Mouse (Mus musculus) embryonic facial prominence, embryonic 11.5 days (tissue): ENCODE data around the gene Hist2h3c1. TPM values are rescaled to one million over a fixed set of nuclear protein-coding genes. Genes with fewer than 3 reads are reported as not detected.
"Not testable (repeated sequence)": the region's sequence is repeated elsewhere in the genome, so short reads cannot be mapped to it uniquely, and the experiment has no call there.

Source experiments
- ATAC-seq: fragments of 200-750 bp; cut with Nextera tagmentation; replicated peaks from 2 replicates; pipeline ENCODE4 v1.8.0; 2017; ENCODE audit warnings: low read depth; ENCODE audit not compliant: insufficient number of reproducible peaks, low FRiP score, low TSS enrichment
- DNase-seq: peaks from one replicate; pipeline ENCODE4 v3.0.0-alpha.2; 2015; ENCODE audit warnings: low spot score
- H3K27ac ChIP-seq: fragments of 300-500 bp; sonication (generic); replicated peaks from 2 replicates; pipeline ENCODE4 v1.5.1; 2014; ENCODE audit warnings: mild to moderate bottlenecking, low read depth, low read length, control low read depth
- H3K27me3 ChIP-seq: fragments of 300-500 bp; sonication (generic); 2 replicates; pipeline ENCODE4 v1.6.1; 2014; ENCODE audit warnings: mild to moderate bottlenecking, low read length, moderate library complexity, mixed read lengths; ENCODE audit not compliant: control insufficient read depth, insufficient read depth
- H3K36me3 ChIP-seq: fragments of 300-500 bp; sonication (generic); replicated peaks from 2 replicates; pipeline ENCODE4 v1.6.1; 2014; ENCODE audit warnings: low read depth, mild to moderate bottlenecking, low read length, moderate library complexity, mixed read lengths; ENCODE audit not compliant: control insufficient read depth, insufficient read depth
- H3K4me1 ChIP-seq: fragments of 300-500 bp; sonication (generic); 2 replicates; pipeline ENCODE4 v1.6.1; 2014; ENCODE audit warnings: low read length, mixed read lengths; ENCODE audit not compliant: control insufficient read depth, insufficient read depth
- H3K4me2 ChIP-seq: fragments of 300-500 bp; sonication (generic); 2 replicates; pipeline ENCODE4 v1.6.1; 2014; ENCODE audit warnings: low read depth, mild to moderate bottlenecking, control low read depth, low read length, moderate library complexity
- H3K4me3 ChIP-seq: fragments of 300-500 bp; sonication (generic); 2 replicates; pipeline ENCODE4 v1.5.1; 2014; ENCODE audit warnings: low read depth, low read length, control low read depth
- H3K9ac ChIP-seq: fragments of 300-500 bp; sonication (generic); replicated peaks from 2 replicates; pipeline ENCODE4 v1.6.1; 2014; ENCODE audit warnings: mild to moderate bottlenecking, control low read depth, low read length
- H3K9me3 ChIP-seq: fragments of 300-500 bp; sonication (generic); replicated peaks from 2 replicates; pipeline ENCODE4 v1.6.1; 2016; ENCODE audit warnings: mild to moderate bottlenecking, low read length, inconsistent platforms, mixed read lengths; ENCODE audit not compliant: control insufficient read depth
- WGBS: fragments of 180-500 bp; shearing (Covaris S2); extraction: QIAGEN DNeasy Blood & Tissue Kit; methylation state at CpG from one replicate; pipeline ENCODE4 v1.1.7; 2014; 5-methylcytosine and 5-hydroxymethylcytosine counted together
- polyA plus RNA-seq: library from polyadenylated mRNA; unstranded; fragments of >200 nt; fragmentation: Nextera tagmentation; extraction: Ambion mirVana; gene quantifications from 2 replicates; pipeline ENCODE4 v1.2.1, GENCODE M21; 2014

Hist2h3c1 gene
- polyA plus RNA-seq, 1 experiment from 2014 or later, result 0.50 TPM

DNA sequence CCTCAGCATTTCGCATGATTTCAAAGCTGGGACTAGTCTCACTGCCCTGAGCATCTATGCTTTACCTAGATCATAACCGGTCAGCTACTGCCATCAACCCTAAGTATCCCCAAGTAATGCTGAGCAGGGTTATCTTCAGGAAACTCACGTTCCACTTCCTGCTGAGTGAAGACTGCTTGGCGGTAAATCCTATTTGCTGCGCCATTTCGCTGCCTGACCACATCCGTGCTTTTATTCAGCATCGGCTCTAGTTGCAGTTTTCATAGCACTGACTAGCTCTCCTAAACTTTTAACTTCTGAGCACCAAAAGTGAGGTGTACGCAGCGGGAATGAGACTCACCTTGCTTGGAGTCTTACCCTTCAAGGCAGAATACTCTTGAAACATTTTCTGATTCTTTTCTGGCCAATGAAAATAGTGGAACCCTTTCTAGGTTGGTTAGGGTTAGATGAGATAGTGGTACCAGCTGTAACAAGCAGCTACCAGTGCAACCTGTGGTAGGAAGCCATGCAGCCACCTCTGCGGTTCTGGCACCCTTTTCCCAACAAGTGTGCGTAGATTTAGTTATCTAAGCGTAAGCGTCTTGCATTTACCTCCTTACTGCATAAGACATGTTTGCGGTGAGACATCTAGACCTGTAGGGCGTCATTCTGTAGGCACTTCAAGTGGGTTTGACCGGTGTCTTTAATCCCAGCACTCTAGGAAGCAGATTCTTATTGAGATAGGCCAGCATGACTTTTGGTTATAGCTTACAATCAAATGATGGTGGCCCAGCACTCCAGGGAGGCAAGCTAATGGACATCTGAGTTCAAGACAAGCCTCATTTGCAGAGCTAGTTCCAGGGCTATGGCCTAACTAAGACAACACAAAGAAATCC is 27.3 kb downstream of the Hist2h3c1 start:
- DNase-seq (no peak), ATAC-seq (no peak)
- Histone ChIP-seq H3K9me3 (no peaks in the 10 kb centered on the region), H3K27me3 (no peaks in the 10 kb centered on the region), H3K4me3 (no peak overlapping the region), H3K36me3 (no peaks in the 10 kb centered on the region), H3K4me2 (no peak overlapping the region), H3K9ac (no peak overlapping the region), H3K4me1 (no peaks in the 10 kb centered on the region), H3K27ac (no peak overlapping the region)
- 87% methylated on average over 17 of the region's 17 CpGs for WGBS

DNA sequence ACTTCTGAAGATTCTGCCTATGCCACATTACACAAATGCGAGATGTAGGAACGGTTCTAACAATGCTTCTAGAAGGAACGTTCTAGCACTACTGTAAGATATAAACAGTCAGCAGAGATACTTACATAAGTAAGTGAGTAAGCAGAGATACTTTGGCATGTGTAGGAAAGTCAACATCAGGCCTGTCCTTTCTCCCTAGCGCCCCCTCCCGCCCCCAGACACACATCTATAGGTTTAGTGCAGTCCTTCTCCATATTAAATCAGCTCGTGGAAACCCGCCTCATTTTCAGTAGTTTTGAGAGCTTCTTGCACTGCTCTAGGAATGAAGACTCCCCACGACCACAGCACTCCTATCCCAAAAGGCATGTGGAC is 30.9 kb downstream of the Hist2h3c1 start:
- ATAC-seq (no peak; the same call in none of the 2 replicates), DNase-seq (peak; percentile 71)
- Histone ChIP-seq H3K27me3 (no peaks in the 10 kb centered on the region), H3K4me3 (peak overlapping the region; percentile 39), H3K4me2 (peak overlapping the region; percentile 84), H3K27ac (0 out of 2 replicates have a peak overlapping the region, but pooled peaks have one; percentile 47), H3K9ac (peak overlapping the region; percentile 74), H3K36me3 (no peaks in the 10 kb centered on the region), H3K9me3 (no peaks in the 10 kb centered on the region), H3K4me1 (no peaks in the 10 kb centered on the region)
- 8% methylated on average over 8 of the region's 8 CpGs for WGBS

DNA sequence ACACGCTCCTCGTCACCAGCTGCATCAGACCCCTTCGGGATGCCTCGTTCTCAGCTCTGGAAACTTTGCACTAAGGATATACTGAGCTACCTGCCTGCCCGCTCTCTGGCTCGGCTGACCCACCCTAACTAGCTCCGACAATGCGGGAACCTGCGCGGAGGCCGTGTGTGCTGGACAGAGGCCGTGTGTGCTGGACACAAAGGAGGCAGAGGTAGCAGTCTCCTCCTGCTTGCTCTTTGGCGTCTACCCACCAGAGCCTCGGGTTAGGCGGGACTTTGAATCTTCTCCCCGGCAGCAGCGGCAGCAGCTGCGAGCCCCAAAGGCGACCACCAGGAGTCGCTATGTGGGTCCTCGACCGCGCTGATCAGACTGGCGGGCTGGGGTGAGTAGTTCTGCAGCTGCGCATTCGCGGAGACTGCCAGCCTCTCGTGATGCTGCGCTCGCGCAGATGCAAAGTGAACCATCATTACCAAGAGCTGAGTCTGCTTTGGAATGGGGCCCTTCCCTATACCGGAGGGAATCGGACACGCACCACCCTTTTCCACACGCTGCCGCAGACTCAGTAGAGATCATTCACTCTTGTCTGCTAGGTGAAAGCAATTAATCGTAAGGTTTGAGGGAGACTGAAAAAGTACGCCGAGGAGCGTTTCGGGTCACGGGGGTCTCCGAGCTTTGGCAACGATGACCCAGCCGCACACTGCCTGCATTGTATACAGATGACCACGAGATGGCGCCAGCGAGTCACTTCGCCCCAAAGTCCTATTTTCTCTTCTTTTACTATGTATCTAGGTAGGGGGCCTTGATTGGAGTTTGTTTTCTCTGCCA is 31.5 kb downstream of the Hist2h3c1 start:
- H3K4me3 ChIP-seq, result peak overlapping the region; percentile 39
- no peaks in the 10 kb centered on the region for H3K4me1 ChIP-seq
- H3K4me2 ChIP-seq, result peak overlapping the region; percentile 84
- H3K27me3 ChIP-seq, result no peaks in the 10 kb centered on the region
- ATAC-seq, result peak; percentile 94
- H3K36me3 ChIP-seq, result no peaks in the 10 kb centered on the region
- peak overlapping the region; percentile 74 for H3K9ac ChIP-seq
- WGBS, result under 1% methylated on average over 49 of the region's 49 CpGs
- H3K27ac ChIP-seq, result 0 out of 2 replicates have a peak overlapping the region, but pooled peaks have one; percentile 48
- DNase-seq, result peak; percentile 91
- no peaks in the 10 kb centered on the region for H3K9me3 ChIP-seq

DNA sequence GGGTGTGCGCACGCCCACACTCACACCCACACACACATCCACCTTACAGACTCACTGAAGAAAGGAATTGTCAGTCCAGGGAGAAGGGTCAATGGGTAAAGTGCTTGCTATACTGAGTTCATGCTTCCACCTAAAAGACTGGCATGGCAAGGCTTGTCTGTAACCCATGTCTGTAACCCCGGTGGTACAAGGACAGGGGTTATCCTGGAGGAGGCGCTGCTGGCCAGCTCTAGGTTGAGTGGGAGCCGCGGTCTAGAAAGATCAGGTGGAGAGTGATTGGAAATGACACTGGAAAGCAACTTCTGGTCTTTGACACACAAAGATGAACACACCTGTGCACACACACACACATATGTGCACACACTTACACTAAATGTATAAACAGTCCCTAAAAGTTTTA is 34.2 kb downstream of the Hist2h3c1 start:
- Histone ChIP-seq H3K27me3 (no peaks in the 10 kb centered on the region), H3K4me1 (no peaks in the 10 kb centered on the region), H3K9me3 (no peaks in the 10 kb centered on the region), H3K4me3 (no peak overlapping the region), H3K9ac (no peak overlapping the region), H3K36me3 (no peaks in the 10 kb centered on the region), H3K27ac (no peak overlapping the region), H3K4me2 (no peak overlapping the region)
- ATAC-seq, result no peak
- 51% methylated on average over 6 of the region's 6 CpGs for WGBS
- DNase-seq, result no peak

DNA sequence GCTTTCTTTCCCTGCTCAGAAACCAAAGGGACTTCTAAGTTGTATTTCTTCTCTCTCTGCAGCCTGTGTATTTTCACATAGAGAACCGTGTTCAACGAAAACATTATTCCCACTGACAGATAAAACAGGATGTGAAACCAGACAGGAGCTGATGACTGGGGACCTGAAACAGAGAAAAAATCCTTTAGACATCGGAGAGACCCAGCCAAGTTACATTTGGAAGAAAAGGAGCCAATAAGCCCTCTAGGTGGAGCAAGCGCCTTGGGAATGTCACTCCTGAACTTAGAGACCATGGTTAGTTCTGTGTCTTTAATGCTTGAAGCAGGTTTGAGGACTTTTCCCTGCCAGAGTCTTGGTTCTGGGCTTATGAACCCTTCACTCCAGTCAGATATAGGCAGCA is 38.0 kb downstream of the Hist2h3c1 start:
- DNase-seq, result peak; percentile 70
- Histone ChIP-seq H3K9ac (peak overlapping the region; percentile 3; the same call in 1 of the 2 replicates), H3K4me3 (0 out of 2 replicates have a peak overlapping the region, but pooled peaks have one; percentile 5), H3K27ac (no peak overlapping the region), H3K9me3 (no peaks in the 10 kb centered on the region), H3K4me1 (no peaks in the 10 kb centered on the region), H3K36me3 (no peaks in the 10 kb centered on the region), H3K27me3 (no peaks in the 10 kb centered on the region), H3K4me2 (no peak overlapping the region)
- WGBS, result 23% methylated on average over 4 of the region's 4 CpGs
- no peak for ATAC-seq

DNA sequence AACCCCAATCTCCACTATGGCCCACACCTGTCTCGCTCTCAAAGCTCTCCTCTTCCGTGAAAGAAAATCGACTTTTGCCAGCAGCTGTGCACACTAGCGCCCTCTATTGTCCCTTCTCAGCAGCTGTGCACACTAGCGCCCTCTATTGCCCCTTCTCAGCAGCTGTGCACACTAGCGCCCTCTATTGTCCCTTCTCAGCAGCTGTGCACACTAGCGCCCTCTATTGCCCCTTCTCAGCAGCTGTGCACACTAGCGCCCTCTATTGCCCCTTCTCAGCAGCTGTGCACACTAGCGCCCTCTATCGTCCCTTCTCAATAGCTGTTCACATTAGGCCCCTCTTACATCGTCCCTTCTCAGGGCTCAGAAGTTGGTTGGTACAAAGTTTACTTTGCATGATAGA is 40.8 kb downstream of the Hist2h3c1 start:
- WGBS, result 84% methylated on average over 11 of the region's 11 CpGs
- H3K4me3 ChIP-seq, ATAC-seq, H3K36me3 ChIP-seq, H3K27me3 ChIP-seq, H3K4me1 ChIP-seq, H3K4me2 ChIP-seq, DNase-seq, H3K9ac ChIP-seq, H3K9me3 ChIP-seq, H3K27ac ChIP-seq: not testable (repeated sequence)

DNA sequence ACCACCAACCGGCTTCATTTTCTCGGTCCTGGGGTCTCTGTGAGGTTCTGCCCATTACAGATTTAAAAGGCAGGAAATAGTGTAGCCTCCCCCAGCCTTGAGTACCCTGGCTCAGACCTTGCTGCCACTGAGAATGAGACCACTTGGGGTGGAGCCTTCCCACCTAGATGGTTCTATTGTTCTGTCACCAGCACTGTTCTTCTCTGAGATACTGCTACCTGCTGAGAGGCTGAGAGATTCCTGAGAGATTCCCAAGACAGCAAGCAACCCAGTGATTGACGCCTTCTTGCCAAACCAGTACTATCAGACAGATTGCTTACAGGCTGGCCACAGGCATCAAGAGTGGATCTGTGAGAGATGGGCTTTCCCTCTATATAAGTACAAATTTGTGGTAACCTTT is 42.7 kb downstream of the Hist2h3c1 start:
- Histone ChIP-seq H3K4me2 (no peak overlapping the region), H3K4me3 (no peak overlapping the region), H3K27ac (no peak overlapping the region), H3K9ac (no peak overlapping the region), H3K36me3 (no peaks in the 10 kb centered on the region), H3K4me1 (no peaks in the 10 kb centered on the region), H3K27me3 (no peaks in the 10 kb centered on the region), H3K9me3 (no peaks in the 10 kb centered on the region)
- no peak for ATAC-seq
- DNase-seq, result no peak
- WGBS, result 60% methylated on average over 3 of the region's 3 CpGs

DNA sequence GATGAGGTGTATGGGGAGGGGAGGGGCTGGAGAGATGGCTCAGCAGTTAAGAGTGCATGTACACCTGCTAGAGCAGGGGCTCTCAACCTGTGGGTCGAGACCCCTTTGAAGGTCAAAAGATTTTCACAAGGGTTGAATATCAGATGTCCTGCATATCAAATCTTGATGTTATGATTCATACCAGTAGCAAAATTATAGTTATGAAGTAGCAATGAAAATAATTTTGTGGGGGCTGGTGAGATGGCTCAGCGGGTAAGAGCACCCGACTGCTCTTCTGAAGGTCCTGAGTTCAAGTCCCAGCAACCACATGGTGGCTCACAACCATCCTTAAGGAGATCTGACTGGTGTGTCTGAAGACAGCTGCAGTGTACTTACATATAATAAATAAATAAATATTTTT is 44.2 kb downstream of the Hist2h3c1 start:
- H3K9ac ChIP-seq, H3K36me3 ChIP-seq, DNase-seq, H3K9me3 ChIP-seq, ATAC-seq, H3K4me3 ChIP-seq, H3K27ac ChIP-seq, H3K4me1 ChIP-seq, H3K4me2 ChIP-seq, H3K27me3 ChIP-seq: not testable (repeated sequence)
- WGBS, result 97% methylated on average over 3 of the region's 3 CpGs
